In genomic region chr1:34863323-34863722, GRCm38 (mm10) we compare ENCODE assay signal across 20 mouse cellular contexts. TPM values are rescaled to one million over a fixed set of nuclear protein-coding genes. Genes with fewer than 3 reads are reported as not detected.
DNase-seq lines count a peak whose midpoint lies in the region; ATAC-seq and TF ChIP-seq lines count a peak whose summit lies in the region.
"Had no signal": no experiment of that assay in that cellular context is flagged by ENCODE, and none has a peak within 500 bp of the region (broad histone marks: within the 10 kb centered on the region; RNA-seq: fewer than 3 reads in every experiment).

No protein-coding gene starts in this region.

- TF ChIP-seq POLR2A in kidney, adult 2 months (IDR thresholded peaks at IDR 0.05; ENCODE audit: low read depth, low read length), result no peak
- no peak for TF ChIP-seq POLR2A in lung, adult 2 months (IDR thresholded peaks at IDR 0.05; ENCODE audit: borderline replicate concordance, extremely low read depth, low read depth, low read length)

- no peak overlapping the region for H3K27ac ChIP-seq in forebrain, embryonic 11.5 days (ENCODE audit: low read depth, low read length)
- H3K27ac ChIP-seq in forebrain, embryonic 15.5 days (replicated peaks), result no peak overlapping the region
- H3K27ac ChIP-seq in kidney, adult 2 months (ENCODE audit: insufficient read depth, low read depth, low read length), result 0 out of 2 replicates have a peak overlapping the region, but pooled peaks have one; percentile 1
- H3K27ac ChIP-seq in lung, embryonic 16.5 days (ENCODE audit: low read length), result peak overlapping the region; percentile 45
- H3K27ac ChIP-seq: embryonic facial prominence, embryonic 15.5 days; forebrain, embryonic 10.5 days; heart, adult 2 months; hindbrain, embryonic 10.5 days; hindbrain, embryonic 14.5 days had no signal

- no peak overlapping the region for H3K9ac ChIP-seq in forebrain, embryonic 11.5 days (ENCODE audit: low read length)
- no peak overlapping the region for H3K9ac ChIP-seq in forebrain, embryonic 15.5 days (replicated peaks)
- H3K9ac ChIP-seq in lung, embryonic 16.5 days (ENCODE audit: low read length), result no peak overlapping the region
- H3K9ac ChIP-seq: embryonic facial prominence, embryonic 15.5 days; heart, embryonic 12.5 days; hindbrain, embryonic 14.5 days had no signal

- H3K9me3 ChIP-seq in forebrain, embryonic 11.5 days (ENCODE audit: control insufficient read depth, low read length), result no peaks in the 10 kb centered on the region
- H3K9me3 ChIP-seq in forebrain, embryonic 15.5 days, result no peaks in the 10 kb centered on the region
- no peaks in the 10 kb centered on the region for H3K9me3 ChIP-seq in lung, embryonic 16.5 days (ENCODE audit: control insufficient read depth, low read length)
- H3K9me3 ChIP-seq: embryonic facial prominence, embryonic 15.5 days; forebrain, embryonic 10.5 days; heart, embryonic 12.5 days; hindbrain, embryonic 10.5 days had no signal

- H3K4me3 ChIP-seq in forebrain, embryonic 11.5 days (ENCODE audit: low read depth, low read length), result no peak overlapping the region
- no peak overlapping the region for H3K4me3 ChIP-seq in forebrain, embryonic 15.5 days
- no peak overlapping the region for H3K4me3 ChIP-seq in kidney, adult 2 months (ENCODE audit: insufficient read depth, low read depth, low read length)
- no peak overlapping the region for H3K4me3 ChIP-seq in lung, embryonic 16.5 days (ENCODE audit: low read length)
- H3K4me3 ChIP-seq in lung, adult 2 months (replicated peaks; ENCODE audit: extremely low read depth, low read depth, low read length), result no peak overlapping the region
- H3K4me3 ChIP-seq: embryonic facial prominence, embryonic 15.5 days; erythroblast, embryonic 14.5 days; forebrain, embryonic 10.5 days; heart, adult 2 months; heart, embryonic 12.5 days; hindbrain, embryonic 10.5 days had no signal

- WGBS in forebrain, embryonic 11.5 days, result 92% methylated on average over 7 of the region's 7 CpGs
- 86% methylated on average over 7 of the region's 7 CpGs for WGBS in forebrain, embryonic 15.5 days
- whole genome bisulfite sequencing in kidney, adult 2 months, result 78% methylated on average over 7 of the region's 7 CpGs
- 73% methylated on average over 7 of the region's 7 CpGs for WGBS in lung, embryonic 16.5 days
- 87% methylated on average over 7 of the region's 7 CpGs for WGBS in lung, adult 2 months

- ATAC-seq in forebrain, embryonic 11.5 days (replicated peaks; ENCODE audit: low FRiP score), result no peak
- no peak for ATAC-seq in forebrain, embryonic 15.5 days (replicated peaks)
- ATAC-seq in lung, embryonic 16.5 days (ENCODE audit: low read depth), result no peak
- ATAC-seq: forebrain, embryonic 16.5 days had no signal

- no peaks in the 10 kb centered on the region for H3K27me3 ChIP-seq in forebrain, embryonic 11.5 days (ENCODE audit: control insufficient read depth, insufficient read depth, low read length)
- H3K27me3 ChIP-seq in forebrain, embryonic 15.5 days, result no peaks in the 10 kb centered on the region
- no peaks in the 10 kb centered on the region for H3K27me3 ChIP-seq in kidney, adult 2 months (replicated peaks; ENCODE audit: control insufficient read depth, insufficient read depth, low read length)
- H3K27me3 ChIP-seq in lung, embryonic 16.5 days (ENCODE audit: control insufficient read depth, insufficient read depth, low read depth, low read length), result no peaks in the 10 kb centered on the region
- H3K27me3 ChIP-seq: embryonic facial prominence, embryonic 15.5 days; heart, embryonic 12.5 days had no signal

- H3K36me3 ChIP-seq in forebrain, embryonic 11.5 days (ENCODE audit: control insufficient read depth, insufficient read depth, low read length), result no peaks in the 10 kb centered on the region; the same call in 1 of the 2 replicates
- H3K36me3 ChIP-seq in forebrain, embryonic 15.5 days, result peaks cover 30% of the 10 kb centered on the region
- no peaks in the 10 kb centered on the region; the same call in 1 of the 2 replicates for H3K36me3 ChIP-seq in kidney, adult 2 months (ENCODE audit: control insufficient read depth, insufficient read depth, low read length)
- no peaks in the 10 kb centered on the region for H3K36me3 ChIP-seq in lung, embryonic 16.5 days (ENCODE audit: control insufficient read depth, insufficient read depth, low read length)

- H3K4me1 ChIP-seq in forebrain, embryonic 11.5 days (replicated peaks; ENCODE audit: control insufficient read depth, insufficient read depth, low read length), result no peaks in the 10 kb centered on the region
- no peaks in the 10 kb centered on the region for H3K4me1 ChIP-seq in forebrain, embryonic 15.5 days
- peaks cover 22% of the 10 kb centered on the region for H3K4me1 ChIP-seq in kidney, adult 2 months (ENCODE audit: control insufficient read depth, insufficient read depth, low read length)
- H3K4me1 ChIP-seq in lung, embryonic 16.5 days (replicated peaks; ENCODE audit: control insufficient read depth, insufficient read depth, low read length), result no peaks in the 10 kb centered on the region; the same call in 1 of the 2 replicates
- H3K4me1 ChIP-seq in lung, adult 2 months (ENCODE audit: control insufficient read depth, insufficient read depth, low read length), result no peaks in the 10 kb centered on the region
- H3K4me1 ChIP-seq: embryonic facial prominence, embryonic 15.5 days; forebrain, embryonic 10.5 days; hindbrain, embryonic 10.5 days had no signal

- DNase-seq in forebrain, embryonic 11.5 days (ENCODE audit: low spot score), result peak; percentile 39
- DNase-seq in kidney, adult 2 months, result no peak
- no peak for DNase-seq in kidney, postnatal 36 days
- DNase-seq in lung, adult 2 months, result no peak
- DNase-seq in adrenal gland, adult (ENCODE audit: inconsistent age in 2 of 2, low spot score in 1 of 2), result no peak
- DNase-seq: adrenal gland, postnatal 14 days; cerebellum, adult 8-10 months; cerebellum, postnatal 14 days; embryo, embryonic 11 days; gastrocnemius, postnatal 10 days had no signal

- no peak for TF ChIP-seq CTCF in kidney, adult 2 months (conservative IDR thresholded peaks at IDR 0.05; ENCODE audit: insufficient read depth, insufficient read length, low read depth, low read length)
- no peak for TF ChIP-seq CTCF in lung, adult 2 months (IDR thresholded peaks at IDR 0.05; ENCODE audit: insufficient read depth, low read length)

- H3K4me2 ChIP-seq in forebrain, embryonic 11.5 days (ENCODE audit: low read depth, low read length, severe bottlenecking), result no peak overlapping the region
- no peak overlapping the region for H3K4me2 ChIP-seq in forebrain, embryonic 15.5 days (replicated peaks)
- H3K4me2 ChIP-seq in lung, embryonic 16.5 days (ENCODE audit: low read depth, low read length), result no peak overlapping the region
- H3K4me2 ChIP-seq: embryonic facial prominence, embryonic 15.5 days; heart, embryonic 12.5 days; hindbrain, embryonic 14.5 days had no signal

RNA-seq across cellular contexts. Expression of gene Plekhb2, which starts 13.5 kb away (rescaled TPM):
- polyA plus RNA-seq in forebrain, embryonic 11.5 days (2014; fragmentation: Nextera tagmentation; extraction: Ambion mirVana), result 50.2 and 50.3 TPM in 2 replicates
- 64.2 and 71.8 TPM in 2 replicates for polyA plus RNA-seq in forebrain, embryonic 15.5 days (2015; fragmentation: Nextera tagmentation; extraction: Ambion mirVana)
- 195 and 227 TPM in 2 replicates for polyA plus RNA-seq in kidney, adult 2 months (2012; rRNA removed)
- polyA plus RNA-seq in lung, embryonic 16.5 days (2015; fragmentation: Nextera tagmentation; extraction: Ambion mirVana), result 35.7 and 39.4 TPM in 2 replicates
- polyA plus RNA-seq in lung, adult 2 months (2012; rRNA removed), result 59.4 and 77.5 TPM in 2 replicates

RNA-seq across cellular contexts. Expression of gene Fam168b, which starts 20.5 kb away (rescaled TPM):
- 147 and 156 TPM in 2 replicates for polyA plus RNA-seq in forebrain, embryonic 11.5 days (2014; fragmentation: Nextera tagmentation; extraction: Ambion mirVana)
- polyA plus RNA-seq in forebrain, embryonic 15.5 days (2015; fragmentation: Nextera tagmentation; extraction: Ambion mirVana), result 169 and 171 TPM in 2 replicates
- 236 and 254 TPM in 2 replicates for polyA plus RNA-seq in kidney, adult 2 months (2012; rRNA removed)
- polyA plus RNA-seq in lung, embryonic 16.5 days (2015; fragmentation: Nextera tagmentation; extraction: Ambion mirVana), result 56.0 and 57.1 TPM in 2 replicates
- 361 and 389 TPM in 2 replicates for polyA plus RNA-seq in lung, adult 2 months (2012; rRNA removed)

Comparison
In these comparisons a context has a peak if more than half of its experiments do, and no peak if none do; other contexts are left out.
1. H3K27ac ChIP-seq: peak in kidney, adult 2 months (single experiment) and lung, embryonic 16.5 days (single experiment); none in forebrain, embryonic 11.5 days (single experiment) and forebrain, embryonic 15.5 days (single experiment).